Mouse (Mus musculus) right cerebral cortex, postnatal 4 days (tissue): ENCODE results near the gene Shroom3.

ENCODE experiments used
- DNase-seq: peaks from one replicate; pipeline ENCODE4 v3.0.0-alpha.2; 2022

Gene Shroom3

GRCm38 (mm10) chr5:92858104-92858503 lies 174.9 kb downstream of the Shroom3 start:
- DNase-seq: no peak

- DNase-seq: no peak
Measured at GRCm38 (mm10) chr5:92858576-92858975, 175.3 kb downstream of the Shroom3 start.

GRCm38 (mm10) chr5:92861416-92862112 lies 178.3 kb downstream of the Shroom3 start:
- DNase-seq: no peak

- no peak for DNase-seq
Measured at GRCm38 (mm10) chr5:92865090-92865489, 181.9 kb downstream of the Shroom3 start.

GRCm38 (mm10) chr5:92866546-92866945 lies 183.3 kb downstream of the Shroom3 start:
- no peak for DNase-seq

GRCm38 (mm10) chr5:92867253-92867652 lies 184.0 kb downstream of the Shroom3 start:
- no peak for DNase-seq

- no peak for DNase-seq
Measured at GRCm38 (mm10) chr5:92868231-92868630, 185.0 kb downstream of the Shroom3 start.

GRCm38 (mm10) chr5:92871048-92871447 lies 187.8 kb downstream of the Shroom3 start:
- no peak for DNase-seq

GRCm38 (mm10) chr5:92872182-92872581 lies 188.9 kb downstream of the Shroom3 start:
- DNase-seq: no peak

GRCm38 (mm10) chr5:92872991-92873390 lies 189.8 kb downstream of the Shroom3 start:
- no peak for DNase-seq

- no peak for DNase-seq
Measured at GRCm38 (mm10) chr5:92873518-92873917, 190.3 kb downstream of the Shroom3 start.

- DNase-seq: no peak
Measured at GRCm38 (mm10) chr5:92875836-92876235, 192.6 kb downstream of the Shroom3 start.

GRCm38 (mm10) chr5:92877104-92877503 lies 193.9 kb downstream of the Shroom3 start:
- no peak for DNase-seq

- no peak for DNase-seq
Measured at GRCm38 (mm10) chr5:92880393-92880792, 197.2 kb downstream of the Shroom3 start.

GRCm38 (mm10) chr5:92880893-92881292 lies 197.7 kb downstream of the Shroom3 start:
- DNase-seq: no peak

GRCm38 (mm10) chr5:92886141-92886540 lies 202.9 kb downstream of the Shroom3 start:
- DNase-seq: no peak

- DNase-seq: no peak
Measured at GRCm38 (mm10) chr5:92887501-92887900, 204.3 kb downstream of the Shroom3 start.

GRCm38 (mm10) chr5:92888628-92889241 lies 205.5 kb downstream of the Shroom3 start:
- no peak for DNase-seq

- no peak for DNase-seq
Measured at GRCm38 (mm10) chr5:92890902-92891301, 207.7 kb downstream of the Shroom3 start.

- DNase-seq: no peak
Measured at GRCm38 (mm10) chr5:92893284-92893683, 210.0 kb downstream of the Shroom3 start.

GRCm38 (mm10) chr5:92893711-92894110 lies 210.5 kb downstream of the Shroom3 start:
- DNase-seq: no peak

- DNase-seq: no peak
Measured at GRCm38 (mm10) chr5:92895877-92896276, 212.6 kb downstream of the Shroom3 start.

GRCm38 (mm10) chr5:92896725-92897280 lies 213.6 kb downstream of the Shroom3 start:
- DNase-seq: no peak
